Mouse (Mus musculus) c-Kit-positive CD71-negative TER-119-negative erythroid progenitor cells, embryonic 14.5 days (primary cell): Measurements from ENCODE around the gene Rpl11.
"Not testable (repeated sequence)": the region's sequence is repeated elsewhere in the genome, so short reads cannot be mapped to it uniquely, and the experiment has no call there.

Source experiments
- DNase-seq: peaks from one replicate; pipeline ENCODE4 v3.0.0-alpha.2; 2013; ENCODE audit warnings: low read depth

Gene Rpl11

GRCm38 (mm10) chr4:135980223-135980622 lies 73.0 kb downstream of the Rpl11 start:
- not testable (repeated sequence) for DNase-seq
